Comparison of ENCODE assay signal across 8 mouse cellular contexts in genomic region chr11:95587423-95587951, GRCm38 (mm10). TPM values are rescaled to one million over a fixed set of nuclear protein-coding genes. Genes with fewer than 3 reads are reported as not detected.
DNase-seq lines count a peak whose midpoint lies in the region; ATAC-seq lines count a peak whose summit lies in the region.

TSS of gene Ngfr (minus strand) at chr11:95587735.

- H3K9me3 ChIP-seq in heart, embryonic 14.5 days (ENCODE audit: control insufficient read depth, low read length): no peaks in the 10 kb centered on the region

- H3K9ac ChIP-seq in heart, embryonic 14.5 days (ENCODE audit: low read length): peak within 1 kb of the TSS; percentile 57; the same call in 1 of the 2 replicates

- H3K27me3 ChIP-seq in heart, embryonic 14.5 days (ENCODE audit: control insufficient read depth, insufficient read depth, low read length): peaks cover 82% of the 10 kb centered on the region

- WGBS in heart, embryonic 14.5 days: 2% methylated on average over 32 of the region's 39 CpGs

- H3K4me2 ChIP-seq in heart, embryonic 14.5 days (ENCODE audit: low read length): peak within 1 kb of the TSS; percentile 78

- peak; percentile 46 for DNase-seq in urinary bladder, postnatal 14 days (ENCODE audit: low spot score)
- DNase-seq in urinary bladder, adult 18-20 months (ENCODE audit: low spot score in 2 of 2): no peak
- peak; percentile 33 to 52 for DNase-seq in cerebellum, postnatal 36 days
- DNase-seq in layer of hippocampus, adult 9-11 months: peak; percentile 34
- peak; percentile 38 for DNase-seq in lung, postnatal 36 days
- DNase-seq in skeletal muscle tissue, adult 2 months (ENCODE audit: low read depth, low spot score): peak; percentile 18
- DNase-seq in testis, postnatal 10 days (ENCODE audit: low spot score): no peak

- no peak for ATAC-seq in heart, embryonic 14.5 days (ENCODE audit: insufficient number of reproducible peaks, insufficient read depth, low FRiP score, low read depth)

- H3K4me1 ChIP-seq in heart, embryonic 14.5 days (ENCODE audit: control insufficient read depth in 2 of 2, insufficient read depth in 2 of 2, low read length in 2 of 2): peaks cover 13 to 19% of the 10 kb centered on the region in 2 experiments

- peak within 1 kb of the TSS; percentile 41 to 47 for H3K4me3 ChIP-seq in heart, embryonic 14.5 days (ENCODE audit: control insufficient read depth in 1 of 2, insufficient read depth in 1 of 2, low read depth in 1 of 2, low read length in 2 of 2)

- no peak within 1 kb of the TSS for H3K27ac ChIP-seq in heart, embryonic 14.5 days (replicated peaks in 1 of 2; ENCODE audit: control insufficient read depth in 1 of 2, insufficient read depth in 1 of 2, low read depth in 2 of 2, low read length in 2 of 2)

- H3K36me3 ChIP-seq in heart, embryonic 14.5 days (ENCODE audit: control insufficient read depth, insufficient read depth, low read length): no peaks in the 10 kb centered on the region

RNA-seq across cellular contexts. Expression of gene Ngfr, which starts in this region (rescaled TPM):
- 1.2 and 3.0 TPM in 2 replicates for polyA plus RNA-seq in heart, embryonic 14.5 days (2014; fragmentation: Nextera tagmentation; extraction: Ambion mirVana)

Comparison
In these comparisons a context has a peak if more than half of its experiments do, and no peak if none do; other contexts are left out.
1. DNase-seq: peak in urinary bladder, postnatal 14 days (single experiment), cerebellum, postnatal 36 days (2 of 2), layer of hippocampus, adult 9-11 months (single experiment), lung, postnatal 36 days (single experiment) and skeletal muscle tissue, adult 2 months (single experiment); none in urinary bladder, adult 18-20 months (0 of 2) and testis, postnatal 10 days (single experiment).